In genomic region chr12:79944714-79945493, GRCm38 (mm10) we compare ENCODE assay signal across 8 mouse cellular contexts.
A peak's percentile ranks its signal among the peaks of the same experiment; 100 is the strongest.
DNase-seq lines count a peak whose midpoint lies in the region; ATAC-seq lines count a peak whose summit lies in the region.

No protein-coding gene starts in this region.

- DNase-seq in CD4-positive, CD25-positive, alpha-beta regulatory T cell, adult 2 months (ENCODE audit: low read depth, low spot score), result peak; percentile 25
- DNase-seq in embryo, embryonic 10 days (ENCODE audit: low spot score), result peak; percentile 75
- peak; percentile 71 to 72 for DNase-seq in heart, postnatal 10 days
- DNase-seq in kidney, postnatal 25 days, result peak; percentile 85 to 91
- peak; percentile 88 for DNase-seq in lung, postnatal 36 days
- DNase-seq in frontal cortex, adult 2 months (ENCODE audit: extremely low spot score in 1 of 2, low spot score in 1 of 2), result no peak
- DNase-seq in T-cell, adult 2 months (ENCODE audit: low spot score), result no peak

- ATAC-seq in CD4-positive, CD25-positive, alpha-beta regulatory T cell, adult 4 months, result no peak

- intact Hi-C loops in heart, postnatal 10 days (cut with DNase I), result loop anchor here (5.0 kb wide), 1 partner anchor 57 kb away; no protein-coding TSS in a partner anchor

Comparison
In these comparisons a context has a peak if more than half of its experiments do, and no peak if none do; other contexts are left out.
1. DNase-seq: peak in CD4-positive, CD25-positive, alpha-beta regulatory T cell, adult 2 months (single experiment), embryo, embryonic 10 days (single experiment), heart, postnatal 10 days (2 of 2), kidney, postnatal 25 days (2 of 2) and lung, postnatal 36 days (single experiment); none in frontal cortex, adult 2 months (0 of 2) and T-cell, adult 2 months (single experiment).